Mouse (Mus musculus) Muller cell, postnatal 12 days (primary cell): ENCODE measurements at regions not wholly inside any gene's neighbourhood (a gene's known extent, or its start where the extent isn't known, plus 50 kb on each side); places are given as distances from the start of the nearest gene placed in this dataset.

Experiments
- DNase-seq: peaks from one replicate; pipeline ENCODE4 v3.0.0-alpha.2; 2015; ENCODE audit errors: inconsistent ontology term

DNA sequence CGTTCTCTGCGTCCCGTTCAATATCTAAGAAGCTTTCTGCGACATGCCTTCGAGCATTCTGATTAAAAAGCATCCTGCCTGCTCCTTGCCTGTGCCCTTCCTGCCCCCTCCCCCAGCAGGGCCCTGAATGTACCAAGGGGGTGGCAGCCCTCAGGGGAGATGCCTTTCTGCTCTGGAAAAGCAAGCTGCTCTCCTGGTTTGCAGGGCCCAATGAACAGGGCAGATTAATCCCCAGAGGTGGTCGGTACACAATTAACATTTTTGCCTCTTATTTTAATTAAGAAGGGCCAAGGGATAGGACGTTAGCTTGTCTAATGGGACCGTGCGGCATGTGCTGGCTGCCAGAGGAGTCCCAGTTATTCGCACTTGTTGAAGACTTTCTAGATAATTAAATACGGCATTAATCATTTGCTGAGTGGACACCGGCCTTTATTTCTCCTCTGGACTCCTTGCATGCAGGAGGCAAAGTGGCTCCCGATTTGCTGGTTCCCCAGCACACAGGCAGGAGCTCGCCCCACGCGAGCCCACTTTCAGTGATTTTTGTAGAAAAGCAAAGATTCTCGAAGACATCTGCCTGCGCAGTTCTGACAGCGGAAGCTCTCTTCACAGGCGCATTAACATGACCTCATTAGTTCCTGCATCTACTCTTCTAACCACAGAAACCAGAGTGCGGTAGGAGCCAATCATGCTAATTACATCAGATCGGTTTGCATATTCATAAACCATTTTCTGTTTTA lies 336.8 kb upstream of the 4930535I16Rik start:
- DNase-seq, result peak; percentile 70

GRCm38 (mm10) chr4:124241600-124241999 lies 323.8 kb upstream of the 4930535I16Rik start:
- no peak for DNase-seq

DNA sequence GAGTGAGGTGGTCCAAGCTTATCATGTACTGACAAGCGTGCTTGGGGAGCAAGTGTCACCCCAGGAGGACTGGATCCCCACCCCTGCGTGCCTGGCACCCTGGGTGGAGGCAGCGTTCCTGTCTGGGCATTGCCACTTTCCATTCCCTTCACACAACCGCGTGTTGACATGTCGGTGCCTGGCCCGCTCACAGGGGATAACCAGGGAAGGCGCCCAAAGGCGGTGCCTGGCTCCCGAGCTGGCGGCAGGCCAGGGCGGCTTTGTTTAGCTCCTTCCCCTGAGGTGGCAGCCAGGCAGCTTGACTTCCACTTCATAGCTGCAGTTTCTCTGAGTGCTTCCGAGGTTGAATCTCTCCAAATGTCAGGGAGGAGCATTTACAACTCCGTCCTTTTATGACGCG lies 318.7 kb upstream of the 4930535I16Rik start:
- DNase-seq, result peak; percentile 53

GRCm38 (mm10) chr4:124228537-124228936 lies 310.7 kb upstream of the 4930535I16Rik start:
- DNase-seq, result peak; percentile 51

- no peak for DNase-seq
These were observed 306.1 kb upstream of the 4930535I16Rik start for GRCm38 (mm10) chr4:124223646-124224500.

DNA sequence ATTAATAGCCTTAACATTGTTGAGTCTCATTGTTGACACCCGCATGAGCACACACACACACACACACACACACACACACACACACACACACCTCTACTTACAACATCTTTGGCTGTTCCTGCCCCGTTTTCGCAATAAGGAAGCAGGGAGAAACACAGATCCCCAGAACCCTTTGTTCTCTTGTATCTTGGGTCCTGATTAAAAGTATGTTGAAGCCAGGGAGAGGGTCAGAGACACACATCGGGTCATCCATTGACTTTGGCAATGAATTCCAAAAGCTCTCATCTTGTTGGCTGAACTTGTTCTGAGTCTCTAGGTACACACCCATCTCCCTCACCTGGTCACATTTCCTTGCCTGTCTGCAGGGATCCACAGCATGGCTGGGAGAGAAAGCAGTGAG lies 303.9 kb upstream of the 4930535I16Rik start:
- DNase-seq, result no peak

DNA sequence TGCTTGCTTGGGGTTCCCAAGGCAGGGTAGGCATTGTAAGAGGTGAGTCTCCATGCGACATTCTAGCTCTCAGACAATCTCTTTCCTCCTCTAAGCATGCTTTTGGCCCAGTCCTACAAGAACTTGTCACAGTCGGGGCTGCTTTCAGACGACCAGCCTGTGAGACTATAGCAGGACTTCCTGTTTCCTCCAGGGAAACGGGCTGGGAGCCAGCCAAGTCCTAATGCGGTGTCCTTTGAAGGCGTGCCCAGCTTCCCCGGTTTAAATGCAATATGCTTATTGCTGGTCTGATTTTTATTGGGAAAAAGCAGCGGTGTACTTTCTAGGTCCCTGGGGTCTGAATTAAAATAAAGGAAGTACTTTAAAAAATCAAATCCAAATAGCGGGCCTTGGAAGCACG lies 299.4 kb upstream of the 4930535I16Rik start:
- DNase-seq, result no peak

- no peak for DNase-seq
These were observed 298.5 kb upstream of the 4930535I16Rik start for GRCm38 (mm10) chr4:124216351-124216750.

DNA sequence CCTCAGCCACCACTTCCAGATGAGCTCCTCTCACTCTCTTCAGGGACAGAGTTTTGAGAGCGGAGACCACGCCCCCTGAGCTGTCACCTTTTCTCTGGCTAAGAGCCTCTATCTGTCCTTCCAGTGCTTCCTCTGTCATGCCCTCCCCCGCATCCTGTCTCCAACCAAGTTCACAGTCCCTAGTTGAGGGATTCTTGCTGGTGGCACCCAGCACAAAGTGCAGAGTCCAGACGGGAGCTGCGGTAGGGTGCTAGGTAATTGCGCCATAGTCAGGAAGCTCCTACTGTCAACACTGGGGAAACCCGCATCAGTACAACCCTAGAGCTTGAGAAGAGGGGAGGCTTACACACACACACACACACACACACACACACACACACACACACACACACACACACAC lies 297.3 kb upstream of the 4930535I16Rik start:
- no peak for DNase-seq

DNA sequence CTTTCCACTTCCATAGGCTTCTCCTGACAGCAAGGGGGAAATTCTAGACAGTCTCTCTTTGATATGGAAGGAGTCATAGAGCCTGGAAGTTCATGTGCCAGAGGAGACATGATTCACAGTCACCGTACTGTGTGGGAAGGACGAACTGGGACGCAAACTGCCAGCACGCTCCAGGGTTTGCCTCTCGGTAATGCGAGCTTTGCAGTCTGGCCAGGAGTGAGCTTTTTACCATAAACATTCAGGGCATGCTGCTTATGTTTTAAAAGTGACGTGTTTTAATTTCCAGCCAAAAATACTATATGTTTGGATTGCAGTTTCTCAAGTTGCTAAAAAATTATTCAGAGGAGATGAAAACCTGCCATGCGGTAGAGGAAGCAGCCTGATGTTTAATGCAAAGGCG lies 292.3 kb upstream of the 4930535I16Rik start:
- no peak for DNase-seq

DNA sequence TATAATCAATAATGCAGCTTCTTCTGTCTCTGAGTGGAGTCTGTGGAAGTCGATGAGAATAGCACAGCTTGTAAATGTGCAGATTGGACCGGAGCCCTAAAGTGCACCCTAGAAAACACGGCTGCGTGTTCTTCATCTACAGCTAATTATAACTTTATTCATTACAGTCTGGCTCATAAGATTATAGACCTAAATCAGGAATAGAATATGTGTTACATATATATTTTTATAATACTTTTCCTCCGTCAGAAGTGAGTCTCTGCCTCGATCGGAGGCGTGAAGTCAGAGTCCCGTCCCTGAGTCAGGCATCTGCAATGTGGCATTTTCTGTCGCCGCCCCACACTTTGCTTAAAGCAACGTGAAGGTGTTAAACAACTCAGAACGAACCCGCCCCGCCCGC lies 288.7 kb upstream of the 4930535I16Rik start:
- no peak for DNase-seq

DNA sequence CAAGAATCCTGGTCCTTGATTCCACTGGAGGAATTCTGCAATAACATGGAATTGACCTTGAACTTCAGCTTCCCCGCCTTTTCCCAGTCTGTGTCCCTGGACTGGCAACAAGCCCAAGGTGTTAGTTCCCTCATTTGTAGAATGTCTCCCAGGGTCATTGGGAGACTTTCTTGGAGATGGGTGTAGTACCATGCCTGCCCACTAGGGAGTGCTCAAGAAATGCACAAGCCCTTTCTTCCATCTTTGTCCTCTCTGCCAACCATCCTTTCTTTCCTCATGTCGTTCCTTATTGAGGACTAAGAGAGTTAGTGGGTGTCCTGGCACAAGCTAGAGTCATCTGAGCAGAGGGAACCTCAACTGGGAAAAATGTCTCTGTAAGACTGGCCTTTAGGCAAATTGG lies 285.9 kb upstream of the 4930535I16Rik start:
- no peak for DNase-seq

GRCm38 (mm10) chr4:124199884-124200844 lies 282.3 kb upstream of the 4930535I16Rik start:
- DNase-seq, result no peak

DNA sequence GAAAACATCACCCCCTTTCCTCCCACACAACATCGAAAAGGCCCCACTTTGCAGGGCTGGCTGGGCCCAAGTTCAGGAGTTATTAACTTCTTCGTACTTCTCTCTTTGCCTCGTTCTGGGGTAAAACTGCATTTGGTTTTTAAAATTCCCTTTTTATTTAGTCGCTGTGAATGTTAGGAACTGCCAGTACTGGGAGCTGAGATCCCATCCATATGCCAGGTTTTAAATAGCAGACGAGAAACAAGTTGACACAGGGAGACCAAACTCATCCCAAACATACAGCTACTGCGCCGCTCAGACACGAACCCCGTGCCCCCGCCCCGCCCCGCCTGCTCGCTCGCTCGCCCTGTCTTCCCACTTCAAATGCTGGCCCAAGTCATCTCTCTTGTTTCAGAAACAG lies 281.0 kb upstream of the 4930535I16Rik start:
- DNase-seq, result no peak

DNA sequence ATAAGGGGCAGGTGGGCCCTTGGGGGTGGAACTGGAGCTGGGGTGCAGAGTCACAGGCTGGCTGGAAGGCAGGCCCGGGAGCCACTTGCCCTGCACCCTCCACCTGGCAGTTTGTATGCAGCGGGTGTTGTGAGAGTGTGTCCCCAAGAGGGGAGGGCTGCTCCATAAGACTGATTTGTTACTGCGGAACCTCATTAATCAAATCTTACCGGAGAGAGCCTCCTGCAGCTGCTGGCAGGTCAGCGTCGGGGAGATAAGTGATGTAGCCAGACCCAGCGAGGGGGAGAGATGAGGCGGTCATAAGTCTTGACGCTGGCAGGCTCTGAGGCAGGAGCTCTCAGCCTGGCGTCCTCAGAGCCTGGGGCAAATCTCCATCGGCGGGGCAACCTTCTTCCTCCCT lies 278.9 kb upstream of the 4930535I16Rik start:
- DNase-seq, result no peak

- peak; percentile 49 for DNase-seq
These were observed 275.4 kb upstream of the 4930535I16Rik start for GRCm38 (mm10) chr4:124193059-124193721.

DNA sequence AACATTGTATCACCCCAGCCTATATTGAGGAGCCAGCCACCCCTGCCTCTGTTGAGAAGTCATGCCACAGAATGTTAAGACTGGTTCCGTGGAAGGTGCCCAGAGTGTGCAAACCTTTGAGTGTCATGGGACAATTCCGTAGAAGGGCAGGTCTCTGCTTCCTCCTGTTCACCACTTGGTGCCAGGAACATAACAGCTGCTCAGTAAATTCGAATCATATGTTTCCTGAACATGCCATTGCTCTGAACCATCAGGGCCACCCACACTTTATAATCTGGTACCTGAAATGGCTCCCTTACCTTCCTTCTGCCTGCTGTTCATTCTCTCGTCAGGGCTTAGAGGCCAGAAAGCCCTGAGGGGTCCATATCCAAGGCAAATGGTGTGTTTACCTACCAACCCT lies 273.0 kb upstream of the 4930535I16Rik start:
- DNase-seq, result no peak

- no peak for DNase-seq
These were observed 272.2 kb upstream of the 4930535I16Rik start for GRCm38 (mm10) chr4:124189993-124190385.

GRCm38 (mm10) chr4:124189352-124189992 lies 271.6 kb upstream of the 4930535I16Rik start:
- DNase-seq, result no peak

DNA sequence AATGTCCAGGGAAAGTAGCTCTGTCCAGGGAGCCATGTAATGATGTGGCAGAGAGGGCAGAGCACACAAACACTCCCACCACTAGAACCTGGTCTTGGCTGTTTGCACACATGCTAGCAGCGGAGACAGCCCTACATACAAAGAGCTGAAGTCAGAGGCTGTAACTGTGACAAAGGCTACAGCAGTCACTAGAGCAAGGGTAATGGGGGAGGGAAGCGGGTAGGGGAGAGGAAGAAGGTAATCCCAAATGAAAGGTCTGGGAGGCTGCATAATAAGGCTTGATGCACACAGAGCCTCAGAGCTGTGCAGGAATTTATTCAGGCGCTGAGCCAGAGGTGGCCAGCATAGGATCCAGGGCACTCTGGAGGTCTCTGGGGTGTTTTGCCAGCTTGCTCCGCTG lies 269.3 kb upstream of the 4930535I16Rik start:
- DNase-seq, result no peak

DNA sequence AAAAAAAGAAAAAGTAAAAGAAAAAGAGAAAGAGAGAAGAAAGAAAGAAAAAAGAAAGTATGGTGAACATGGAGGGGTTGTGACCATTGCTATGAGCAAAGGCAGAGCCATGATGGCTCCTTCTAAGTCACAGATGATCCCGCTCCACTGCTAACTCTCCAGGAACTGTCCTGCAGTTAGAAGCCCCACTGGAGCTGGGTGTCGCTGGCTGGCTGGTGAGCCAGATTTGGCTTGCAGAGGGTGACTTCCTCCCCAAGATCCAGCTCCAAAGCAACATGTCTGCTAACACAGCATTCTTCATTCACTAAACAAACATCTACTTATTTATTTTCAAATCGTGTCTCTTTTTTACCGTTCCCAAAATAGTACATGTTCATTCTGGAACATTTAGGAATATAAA lies 263.5 kb upstream of the 4930535I16Rik start:
- no peak for DNase-seq
